Mouse (Mus musculus) heart, embryonic 13.5 days (tissue): ENCODE measurements around the gene Kalrn. TPM values are rescaled to one million over a fixed set of nuclear protein-coding genes. Genes with fewer than 3 reads are reported as not detected.

Experiments
- ATAC-seq: fragments of 200-750 bp; cut with Nextera tagmentation; 2 replicates; pipeline ENCODE4 v1.8.0; 2017; ENCODE audit warnings: moderate TSS enrichment; ENCODE audit not compliant: insufficient number of reproducible peaks, low FRiP score, low TSS enrichment; ENCODE audit errors: extremely low read depth
- H3K27ac ChIP-seq: fragments of 300-500 bp; sonication (generic); replicated peaks from 2 replicates; pipeline ENCODE4 v1.5.1; 2015; ENCODE audit warnings: moderate library complexity, mild to moderate bottlenecking, inconsistent platforms
- H3K27me3 ChIP-seq: fragments of 300-500 bp; sonication (generic); replicated peaks from 2 replicates; pipeline ENCODE4 v1.6.1; 2015; ENCODE audit warnings: mild to moderate bottlenecking, inconsistent platforms
- H3K36me3 ChIP-seq: fragments of 300-500 bp; sonication (generic); 2 replicates; pipeline ENCODE4 v1.6.1; 2015; ENCODE audit warnings: mild to moderate bottlenecking, inconsistent platforms
- H3K4me1 ChIP-seq: fragments of 300-500 bp; sonication (generic); 2 replicates; pipeline ENCODE4 v1.6.1; 2015; ENCODE audit warnings: inconsistent platforms
- H3K4me2 ChIP-seq: fragments of 300-500 bp; sonication (generic); 2 replicates; pipeline ENCODE4 v1.6.1; 2015; ENCODE audit warnings: inconsistent platforms, mild to moderate bottlenecking, moderate library complexity
- H3K4me3 ChIP-seq: fragments of 300-500 bp; sonication (generic); 2 replicates; pipeline ENCODE4 v1.5.1; 2015; ENCODE audit warnings: moderate library complexity, mild to moderate bottlenecking, inconsistent platforms
- H3K9ac ChIP-seq: fragments of 300-500 bp; sonication (generic); 2 replicates; pipeline ENCODE4 v1.6.1; 2015; ENCODE audit warnings: inconsistent platforms, mild to moderate bottlenecking, moderate library complexity
- H3K9me3 ChIP-seq: fragments of 300-500 bp; sonication (generic); 2 replicates; pipeline ENCODE4 v1.6.1; 2016; ENCODE audit warnings: inconsistent platforms
- WGBS: fragments of 180-500 bp; shearing (Covaris S2); methylation state at CpG from one replicate; pipeline ENCODE4 v1.1.7; 2015; ENCODE audit warnings: mixed read lengths; 5-methylcytosine and 5-hydroxymethylcytosine counted together
- polyA plus RNA-seq: library from polyadenylated mRNA; unstranded; fragments of >200 nt; fragmentation: Nextera tagmentation; extraction: Ambion mirVana; gene quantifications from 2 replicates; pipeline ENCODE4 v1.2.1, GENCODE M21; 2015

Kalrn gene
- polyA plus RNA-seq, 1 experiment from 2014 or later, result 28.1 TPM

- Histone ChIP-seq H3K4me1 (peaks cover 29% of the 10 kb centered on the region), H3K36me3 (no peaks in the 10 kb centered on the region), H3K9me3 (no peaks in the 10 kb centered on the region), H3K27ac (no peak overlapping the region), H3K4me2 (no peak overlapping the region), H3K27me3 (no peaks in the 10 kb centered on the region), H3K4me3 (no peak overlapping the region), H3K9ac (no peak overlapping the region)
- ATAC-seq, result no peak
- 79% methylated on average over 7 of the region's 7 CpGs for WGBS
These were observed 47.0 kb downstream of the Kalrn start for GRCm38 (mm10) chr16:34526378-34526777.

GRCm38 (mm10) chr16:34525866-34526265 lies 47.5 kb downstream of the Kalrn start:
- Histone ChIP-seq H3K4me1 (peaks cover 29% of the 10 kb centered on the region), H3K36me3 (no peaks in the 10 kb centered on the region), H3K9me3 (no peaks in the 10 kb centered on the region), H3K4me3 (no peak overlapping the region), H3K27ac (no peak overlapping the region), H3K9ac (no peak overlapping the region), H3K27me3 (no peaks in the 10 kb centered on the region), H3K4me2 (no peak overlapping the region)
- 63% methylated on average over 8 of the region's 8 CpGs for WGBS
- no peak for ATAC-seq

GRCm38 (mm10) chr16:34525205-34525604 lies 48.1 kb downstream of the Kalrn start:
- Histone ChIP-seq H3K9me3 (no peaks in the 10 kb centered on the region), H3K9ac (no peak overlapping the region), H3K27me3 (no peaks in the 10 kb centered on the region), H3K4me1 (peaks cover 29% of the 10 kb centered on the region), H3K4me3 (no peak overlapping the region), H3K27ac (peak overlapping the region; percentile 50; the same call in 1 of the 2 replicates), H3K4me2 (no peak overlapping the region), H3K36me3 (no peaks in the 10 kb centered on the region)
- no peak for ATAC-seq
- whole genome bisulfite sequencing, result 10% methylated on average over 3 of the region's 3 CpGs

GRCm38 (mm10) chr16:34521061-34521460 lies 52.3 kb downstream of the Kalrn start:
- Histone ChIP-seq H3K9ac (no peak overlapping the region), H3K27ac (no peak overlapping the region), H3K27me3 (no peaks in the 10 kb centered on the region), H3K9me3 (no peaks in the 10 kb centered on the region), H3K4me2 (no peak overlapping the region), H3K36me3 (no peaks in the 10 kb centered on the region), H3K4me3 (no peak overlapping the region), H3K4me1 (peaks cover 34% of the 10 kb centered on the region)
- WGBS, result 72% methylated on average over 5 of the region's 5 CpGs
- no peak for ATAC-seq

- WGBS, result 51% methylated on average over 12 of the region's 12 CpGs
- no peak for ATAC-seq
These were observed 56.4 kb downstream of the Kalrn start for GRCm38 (mm10) chr16:34516891-34517398.

GRCm38 (mm10) chr16:34515485-34515884 lies 57.8 kb downstream of the Kalrn start:
- Histone ChIP-seq H3K4me3 (no peak overlapping the region), H3K9ac (no peak overlapping the region), H3K9me3 (no peaks in the 10 kb centered on the region), H3K4me1 (peaks cover 43% of the 10 kb centered on the region), H3K27me3 (no peaks in the 10 kb centered on the region), H3K36me3 (no peaks in the 10 kb centered on the region), H3K27ac (no peak overlapping the region), H3K4me2 (no peak overlapping the region)
- no peak for ATAC-seq
- 59% methylated on average over 4 of the region's 4 CpGs for WGBS

More at GRCm38 (mm10) chr16:34516891-34517398, 56.4 kb downstream of the Kalrn start:
- H3K4me2 ChIP-seq, result no peak overlapping the region
- no peak overlapping the region for H3K27ac ChIP-seq
- H3K4me3 ChIP-seq, result no peak overlapping the region
- no peaks in the 10 kb centered on the region for H3K9me3 ChIP-seq
- no peaks in the 10 kb centered on the region for H3K27me3 ChIP-seq
- no peaks in the 10 kb centered on the region for H3K36me3 ChIP-seq
- H3K9ac ChIP-seq, result 0 out of 2 replicates have a peak overlapping the region, but pooled peaks have one; percentile 16
- H3K4me1 ChIP-seq, result peaks cover 43% of the 10 kb centered on the region

GRCm38 (mm10) chr16:34513956-34514593 lies 59.3 kb downstream of the Kalrn start:
- no peaks in the 10 kb centered on the region for H3K27me3 ChIP-seq
- H3K4me3 ChIP-seq, result no peak overlapping the region
- ATAC-seq, result no peak
- H3K9ac ChIP-seq, result no peak overlapping the region
- 61% methylated on average over 13 of the region's 13 CpGs for WGBS
- H3K27ac ChIP-seq, result no peak overlapping the region
- H3K36me3 ChIP-seq, result no peaks in the 10 kb centered on the region
- H3K9me3 ChIP-seq, result no peaks in the 10 kb centered on the region
- H3K4me2 ChIP-seq, result no peak overlapping the region
- H3K4me1 ChIP-seq, result peaks cover 43% of the 10 kb centered on the region

- 85% methylated on average over 4 of the region's 4 CpGs for WGBS
- Histone ChIP-seq H3K36me3 (no peaks in the 10 kb centered on the region), H3K9ac (no peak overlapping the region), H3K27me3 (no peaks in the 10 kb centered on the region), H3K4me1 (peaks cover 39% of the 10 kb centered on the region), H3K9me3 (no peaks in the 10 kb centered on the region), H3K4me3 (no peak overlapping the region), H3K27ac (no peak overlapping the region), H3K4me2 (no peak overlapping the region)
- no peak for ATAC-seq
These were observed 61.0 kb downstream of the Kalrn start for GRCm38 (mm10) chr16:34512326-34512725.

- Histone ChIP-seq H3K36me3 (no peaks in the 10 kb centered on the region), H3K4me2 (no peak overlapping the region), H3K9ac (no peak overlapping the region), H3K4me3 (no peak overlapping the region), H3K4me1 (peaks cover 9% of the 10 kb centered on the region), H3K27me3 (no peaks in the 10 kb centered on the region), H3K9me3 (no peaks in the 10 kb centered on the region), H3K27ac (no peak overlapping the region)
- WGBS, result 69% methylated on average over 1 of the region's 1 CpGs
- ATAC-seq, result no peak
These were observed 65.2 kb downstream of the Kalrn start for GRCm38 (mm10) chr16:34508125-34508524.

- H3K9me3 ChIP-seq, result no peaks in the 10 kb centered on the region
- no peaks in the 10 kb centered on the region for H3K36me3 ChIP-seq
- no peaks in the 10 kb centered on the region for H3K27me3 ChIP-seq
- no peak overlapping the region for H3K9ac ChIP-seq
- ATAC-seq, result no peak
- H3K27ac ChIP-seq, result no peak overlapping the region
- 76% methylated on average over 2 of the region's 2 CpGs for WGBS
- H3K4me2 ChIP-seq, result no peak overlapping the region
- H3K4me3 ChIP-seq, result no peak overlapping the region
- peaks cover 9% of the 10 kb centered on the region for H3K4me1 ChIP-seq
These were observed 67.3 kb downstream of the Kalrn start for GRCm38 (mm10) chr16:34506048-34506447.

GRCm38 (mm10) chr16:34504250-34504649 lies 69.1 kb downstream of the Kalrn start:
- WGBS, result 83% methylated on average over 10 of the region's 10 CpGs
- Histone ChIP-seq H3K4me1 (peaks cover 9% of the 10 kb centered on the region), H3K4me2 (no peak overlapping the region), H3K27me3 (no peaks in the 10 kb centered on the region), H3K4me3 (no peak overlapping the region), H3K36me3 (no peaks in the 10 kb centered on the region), H3K9me3 (no peaks in the 10 kb centered on the region), H3K27ac (no peak overlapping the region), H3K9ac (no peak overlapping the region)
- ATAC-seq, result no peak

GRCm38 (mm10) chr16:34502110-34502509 lies 71.2 kb downstream of the Kalrn start:
- Histone ChIP-seq H3K4me1 (no peaks in the 10 kb centered on the region), H3K36me3 (0 out of 2 replicates have a peak, but pooled peaks cover 1% of the 10 kb centered on the region), H3K9ac (no peak overlapping the region), H3K27ac (no peak overlapping the region), H3K9me3 (no peaks in the 10 kb centered on the region), H3K4me3 (no peak overlapping the region), H3K4me2 (no peak overlapping the region), H3K27me3 (no peaks in the 10 kb centered on the region)
- ATAC-seq, result no peak
